Mouse (Mus musculus) heart, postnatal 0 days (tissue): ENCODE data around the gene Gm20481.

Experiments used
- CTCF ChIP-seq: IDR thresholded peaks from 2 replicates; pipeline ENCODE4 v1.5.1; 2016; ENCODE audit warnings: antibody characterized with exemption, control low read depth, low read depth
- EP300 ChIP-seq: IDR thresholded peaks from 2 replicates; pipeline ENCODE4 v1.6.1; 2016; ENCODE audit warnings: antibody characterized with exemption, low read depth

DNA sequence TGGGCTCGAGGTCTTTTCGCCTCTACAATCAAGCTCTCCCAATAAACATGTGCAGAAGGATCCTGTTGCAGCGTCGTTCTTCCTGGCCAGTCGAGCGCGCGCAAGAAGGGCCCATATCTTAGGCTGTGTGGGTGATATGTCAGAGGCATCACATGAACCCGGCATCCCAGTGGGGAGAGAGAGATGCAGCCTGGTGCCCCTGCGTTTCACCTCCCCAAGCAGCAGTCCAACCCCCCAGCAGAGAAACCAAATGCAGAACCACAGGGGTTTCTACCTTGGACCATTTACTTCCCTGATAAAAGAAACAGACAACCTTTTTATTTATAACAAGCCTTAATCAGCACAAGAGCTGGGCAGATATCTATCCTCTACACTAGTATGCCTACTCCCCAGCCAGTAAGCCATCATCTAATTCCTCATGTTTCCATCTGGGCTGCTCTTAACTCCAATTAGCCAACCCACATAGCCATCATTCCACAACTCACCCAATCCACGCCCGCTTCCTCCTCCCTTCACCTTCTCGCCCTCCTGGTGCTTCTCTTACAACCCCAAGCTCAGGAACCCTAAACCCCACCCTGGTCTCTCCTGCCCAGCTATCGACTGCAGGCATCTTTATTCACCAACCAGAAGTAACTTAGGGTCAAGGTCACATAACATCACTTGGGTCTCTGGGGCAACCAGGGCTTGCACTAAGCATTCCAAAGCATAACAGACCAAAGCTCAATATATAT is 26.9 kb downstream of the Gm20481 start:
- TF ChIP-seq CTCF (no peak), EP300 (no peak)
